Mouse (Mus musculus): Measurements from ENCODE around the gene Tmem178.

- TF ChIP-seq CTCF (IDR thresholded peaks at IDR 0.05; ENCODE audit: low read depth, low read length) = no peak
- TF ChIP-seq GATA1 (IDR thresholded peaks at IDR 0.05; ENCODE audit: borderline replicate concordance, low read length) = no peak
- TF ChIP-seq TAL1 (conservative IDR thresholded peaks at IDR 0.05; ENCODE audit: low read depth, low read length) = no peak
- no peak for TF ChIP-seq GATA2 (IDR thresholded peaks at IDR 0.05; ENCODE audit: borderline replicate concordance, low read depth, low read length)
Measured at GRCm38 (mm10) chr17:80955998-80956811, 11.8 kb downstream of the Tmem178 start.
